Mouse (Mus musculus): ENCODE measurements around the gene Actn3.
"Not testable (repeated sequence)": the region's sequence is repeated elsewhere in the genome, so short reads cannot be mapped to it uniquely, and the experiment has no call there.

The Actn3 gene

DNA sequence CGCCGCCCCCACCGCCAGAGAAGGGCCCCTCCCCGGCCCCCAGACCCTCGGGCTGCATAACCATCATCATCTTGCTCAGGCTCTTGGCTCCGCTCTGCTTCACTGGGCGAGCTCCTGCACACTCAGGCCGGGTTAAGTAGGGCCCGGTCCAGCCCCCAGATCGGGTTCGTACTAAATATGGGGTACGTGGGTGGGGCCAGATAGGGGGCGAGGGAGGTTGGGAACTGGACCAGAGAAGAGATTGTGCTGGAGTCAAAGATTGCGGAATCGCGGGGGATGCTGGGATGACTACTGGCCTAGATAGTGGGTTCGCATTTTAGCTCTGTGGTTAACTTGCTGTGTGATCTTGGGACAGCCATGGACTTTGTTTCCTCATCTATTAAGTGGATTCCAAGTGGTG lies at the start of gene Actn3:
Gene Actn3 (minus strand): TSS at position 125 of the 400 bp plus-strand sequence.
- DNase-seq = peak; percentile 14

GRCm38 (mm10) chr19:4925121-4925860 lies 47.6 kb upstream of the Actn3 start:
- no peak for DNase-seq

GRCm38 (mm10) chr19:4919652-4920051 lies 41.9 kb upstream of the Actn3 start:
- DNase-seq = no peak

DNA sequence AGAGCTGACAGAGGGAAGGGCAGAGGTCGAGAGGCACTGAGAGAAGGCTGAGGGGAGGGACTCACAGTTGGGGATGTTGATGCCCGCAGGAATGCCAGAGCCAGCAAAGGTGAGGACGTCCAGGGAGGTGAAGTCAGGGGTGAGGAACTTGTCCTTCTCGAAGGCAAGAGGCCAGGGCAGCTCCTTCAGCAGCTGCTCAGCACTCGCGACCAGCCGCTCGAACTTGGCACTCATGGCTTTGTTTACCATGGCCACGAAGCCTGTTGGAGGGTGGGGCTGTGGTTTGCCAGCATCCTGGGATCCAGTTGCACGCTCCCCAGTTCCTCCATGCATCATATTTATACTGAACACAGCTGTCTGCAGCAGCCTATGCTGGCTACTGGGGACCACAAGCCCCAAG lies 39.1 kb upstream of the Actn3 start:
- no peak for DNase-seq

DNA sequence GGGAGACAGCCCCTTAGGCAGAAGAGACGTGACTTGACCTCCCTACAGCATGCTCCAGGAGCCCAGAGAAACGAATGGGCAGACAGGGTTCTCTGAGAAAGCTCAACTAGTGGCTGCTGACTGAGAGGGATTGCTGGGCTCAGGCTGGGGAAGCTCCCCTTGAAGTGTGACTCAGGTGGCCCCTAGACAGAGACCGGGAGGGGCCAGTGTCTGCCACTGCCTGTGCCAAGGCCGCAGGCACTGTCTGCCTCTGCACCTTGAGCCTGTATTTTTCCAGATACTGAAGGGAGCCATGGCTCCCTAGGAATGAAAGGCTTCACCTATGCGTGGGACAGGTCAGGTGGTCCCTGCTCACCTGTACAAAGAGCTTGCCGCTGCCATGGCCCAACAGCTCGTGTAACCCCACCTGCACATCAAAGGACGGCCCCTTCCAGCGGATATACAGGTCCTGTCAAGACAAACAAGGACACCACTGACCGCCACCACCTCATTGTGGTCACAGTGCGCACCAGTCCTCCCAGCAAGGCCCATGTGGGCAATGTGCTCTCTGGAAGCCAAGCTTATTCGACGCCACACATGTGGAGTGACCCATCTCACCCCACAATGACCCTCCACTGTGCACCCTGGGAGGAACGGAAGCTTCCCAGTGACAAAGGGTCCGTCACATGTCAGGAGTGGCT lies 38.4 kb upstream of the Actn3 start:
- no peak for DNase-seq

GRCm38 (mm10) chr19:4909376-4909775 lies 31.7 kb upstream of the Actn3 start:
- no peak for DNase-seq

- peak; percentile 49 for DNase-seq
These were observed 30.4 kb upstream of the Actn3 start for GRCm38 (mm10) chr19:4908107-4908506.

- peak; percentile 80 for DNase-seq
These were observed 28.5 kb upstream of the Actn3 start, which contains the start of gene Bbs1 for GRCm38 (mm10) chr19:4905979-4906794. TSS of gene Bbs1 (minus strand) at chr19:4906628.

- no peak for DNase-seq
These were observed 22.2 kb upstream of the Actn3 start for GRCm38 (mm10) chr19:4899888-4900287.

DNA sequence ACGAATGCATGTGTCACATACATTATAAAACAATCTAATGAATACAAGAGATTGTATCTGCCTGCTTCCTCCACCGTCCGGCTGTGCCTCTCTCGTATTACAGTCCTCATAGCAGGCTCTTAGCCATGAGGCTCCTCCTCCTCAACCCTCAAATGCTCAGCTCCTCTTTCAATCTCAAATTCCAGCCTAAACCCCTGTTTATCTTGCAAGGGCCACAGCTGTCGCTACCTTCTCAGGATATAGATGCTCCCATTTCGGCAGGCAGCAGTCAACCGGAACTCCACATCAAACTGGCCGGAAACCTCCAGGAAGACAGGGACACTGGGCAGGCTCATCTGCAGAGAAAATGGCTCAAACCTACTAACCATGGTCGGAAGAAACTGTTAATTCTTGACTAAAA lies 21.3 kb upstream of the Actn3 start:
- no peak for DNase-seq

DNA sequence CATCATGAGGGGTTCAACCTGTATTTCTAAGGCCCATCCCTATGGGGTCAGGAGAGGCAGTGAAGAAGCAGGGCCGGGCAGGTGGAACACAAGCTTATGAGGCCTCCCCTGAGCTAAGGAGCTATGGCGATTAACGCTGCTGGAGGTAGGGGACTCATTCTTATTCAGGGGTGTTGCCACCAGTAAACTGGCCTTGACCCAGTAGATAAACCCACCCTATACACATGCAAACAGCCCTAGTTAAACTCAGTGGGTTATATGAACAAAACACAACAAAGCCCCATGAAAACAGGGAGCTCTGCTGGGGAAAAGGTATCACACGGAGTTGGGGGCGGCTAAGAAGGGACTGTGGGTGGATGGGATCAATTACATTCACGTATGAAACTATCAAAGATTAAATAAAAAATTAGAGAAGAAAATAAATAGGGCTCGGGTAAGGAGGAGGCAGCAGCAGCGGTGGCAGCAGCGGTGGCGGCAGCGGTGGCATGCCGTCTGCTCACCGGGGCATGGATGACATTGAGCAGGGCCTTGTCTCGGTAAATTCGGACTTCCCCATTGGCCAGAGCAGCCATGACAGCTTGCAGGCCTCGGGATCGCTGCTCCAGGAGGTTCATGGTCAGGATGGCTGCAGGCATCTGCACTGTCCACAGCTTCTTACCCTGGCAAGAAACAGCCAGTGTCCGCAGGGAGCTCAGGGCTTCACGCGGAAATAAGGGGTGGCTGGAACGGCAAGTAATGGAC lies 19.2 kb upstream of the Actn3 start:
- no peak for DNase-seq

- no peak for DNase-seq
These were observed 14.1 kb upstream of the Actn3 start for GRCm38 (mm10) chr19:4891798-4892197.

DNA sequence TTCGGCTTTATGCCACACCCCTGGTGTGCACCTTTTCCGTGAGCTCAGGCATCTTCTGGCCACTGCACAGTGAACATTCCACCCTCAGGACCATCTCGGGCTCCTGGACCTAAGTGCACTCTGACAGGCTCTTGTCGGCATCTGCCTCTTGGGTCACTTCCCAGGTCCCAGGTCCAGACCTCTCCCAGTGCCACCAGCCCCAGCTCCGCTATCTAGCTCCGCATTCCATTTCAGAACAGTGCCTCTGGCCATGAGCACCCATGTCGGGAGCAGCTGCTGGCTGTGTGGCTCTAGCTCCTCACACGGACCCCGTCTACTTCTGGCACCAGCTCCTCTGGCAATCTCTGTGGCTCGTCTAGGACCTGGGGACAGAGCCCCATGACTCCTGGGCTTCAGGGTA lies 12.1 kb upstream of the Actn3 start:
- DNase-seq = no peak

DNA sequence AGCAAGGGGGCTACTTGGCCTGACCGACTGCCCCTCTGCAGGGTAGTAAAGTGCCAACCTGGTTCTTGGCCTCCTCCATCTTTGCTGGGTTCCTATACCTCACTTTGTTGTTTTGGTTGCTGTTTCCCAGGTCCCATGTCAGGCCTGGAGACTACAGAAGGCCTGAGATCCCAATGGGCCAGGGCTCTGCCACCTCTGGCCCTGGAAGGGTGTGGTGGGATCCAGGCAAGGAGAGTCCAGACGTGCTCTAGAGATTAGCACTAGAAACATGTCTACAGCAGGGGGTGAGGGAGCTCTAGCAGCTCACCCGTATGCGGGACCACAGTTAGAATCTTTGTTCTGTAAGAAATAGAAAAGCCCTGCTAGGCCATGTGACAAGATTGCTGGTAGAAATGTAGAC lies 6.3 kb upstream of the Actn3 start:
- no peak for DNase-seq

DNA sequence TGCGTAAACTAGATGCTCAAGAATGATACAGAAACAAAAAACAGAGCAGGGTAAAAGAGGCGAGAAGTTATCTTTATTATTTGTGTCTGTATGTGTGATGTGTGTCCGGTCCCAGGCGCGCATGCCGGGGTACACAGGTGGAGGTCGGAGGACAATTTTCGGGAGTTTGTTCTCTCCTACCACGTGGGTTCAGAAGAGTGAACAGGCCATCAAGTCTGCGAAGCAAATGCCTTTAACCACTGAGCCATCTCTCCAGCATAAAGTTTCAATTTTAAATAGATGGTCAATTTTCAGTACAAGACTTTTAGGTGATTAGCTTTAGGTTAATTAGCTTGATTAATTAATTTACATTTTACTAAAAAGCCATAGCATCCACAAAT lies 1.6 kb upstream of the Actn3 start:
- no peak for DNase-seq

- peak; percentile 96 for DNase-seq
These were observed 955 bp upstream of the Actn3 start, which contains the start of gene Zdhhc24 for GRCm38 (mm10) chr19:4878405-4879323. TSS of gene Zdhhc24 (plus strand) at chr19:4878668.

DNA sequence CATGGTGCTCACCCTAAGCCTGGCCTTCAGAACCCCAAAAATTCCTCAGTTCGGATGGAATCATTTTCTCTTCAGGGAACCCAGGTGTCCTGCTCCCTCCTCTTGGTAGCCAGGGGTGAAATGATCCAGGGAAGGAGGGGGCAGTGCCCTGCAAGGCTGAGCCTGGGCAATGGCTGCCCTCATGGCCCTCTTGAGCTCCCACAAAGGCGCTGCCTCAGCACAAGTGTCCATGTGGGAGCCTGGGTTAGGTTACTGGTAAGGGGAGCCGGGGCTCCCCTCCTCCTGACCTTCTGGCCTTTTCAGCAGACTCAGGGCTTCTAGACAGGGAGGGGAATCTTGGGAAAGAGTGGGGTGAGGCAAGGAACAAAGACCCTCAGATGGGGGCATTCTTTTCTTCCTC lies 954 bp downstream of the Actn3 start:
- DNase-seq = no peak

DNA sequence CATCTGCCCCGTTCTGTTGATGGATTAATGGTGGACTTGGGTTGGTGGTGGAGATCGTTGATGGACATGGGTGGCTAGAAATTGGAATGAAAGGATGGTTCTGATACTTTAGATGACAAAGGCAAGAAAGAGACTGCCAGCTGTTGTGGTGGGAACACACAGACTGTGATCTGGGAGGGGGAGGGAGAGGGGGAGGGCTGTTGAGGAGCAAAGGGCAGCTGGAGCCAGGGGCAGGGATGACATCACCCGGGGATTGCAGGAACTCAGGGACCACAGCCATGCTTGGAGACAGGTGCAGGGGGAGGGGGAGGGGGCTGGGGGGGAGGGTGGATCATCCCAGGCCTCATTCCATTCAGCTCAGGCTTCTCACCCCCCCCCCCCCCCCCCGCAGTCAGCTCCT lies 1.5 kb downstream of the Actn3 start:
- DNase-seq = no peak

DNA sequence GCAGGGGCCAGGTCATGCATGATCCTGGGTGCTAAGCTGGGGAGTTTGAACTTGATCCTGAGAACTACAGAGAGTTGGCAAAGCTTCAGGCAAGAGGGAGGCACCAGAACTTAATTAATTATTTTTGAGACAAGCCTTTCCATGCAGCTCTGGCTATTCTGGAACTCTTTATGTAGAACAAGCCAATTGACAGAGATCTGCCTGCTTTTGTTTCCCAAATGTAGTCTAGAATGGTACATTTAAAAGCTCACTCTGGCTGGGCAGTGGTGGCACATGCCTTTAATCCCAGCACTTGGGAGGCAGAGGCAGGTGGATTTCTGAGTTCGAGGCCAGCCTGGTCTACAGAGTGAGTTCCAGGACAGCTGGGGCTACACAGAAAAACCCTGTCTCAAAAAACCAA lies 3.1 kb downstream of the Actn3 start:
- DNase-seq = not testable (repeated sequence)

DNA sequence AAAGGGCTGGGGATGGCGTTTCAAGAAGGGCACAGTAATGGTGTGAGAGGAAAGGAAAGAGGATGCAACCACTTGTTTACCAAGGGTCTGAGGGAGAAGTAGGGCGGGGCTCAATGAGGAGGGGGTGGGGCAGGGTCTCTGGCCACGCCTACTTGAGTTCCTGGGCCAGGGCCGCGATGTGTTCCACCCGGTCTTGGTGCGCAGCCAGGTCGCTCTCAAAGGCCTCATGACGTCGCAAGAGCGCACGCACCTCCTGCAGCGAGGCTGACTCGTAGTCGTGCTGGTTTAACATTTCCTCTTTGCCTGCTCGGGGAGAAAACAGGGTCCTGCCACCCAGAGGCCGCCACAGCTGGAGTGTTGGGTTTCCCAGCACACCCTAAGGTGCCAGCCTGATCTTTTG lies 12.6 kb downstream of the Actn3 start:
- peak; percentile 35 for DNase-seq

GRCm38 (mm10) chr19:4863048-4863447 lies 14.7 kb downstream of the Actn3 start:
- no peak for DNase-seq

- no peak for DNase-seq
These were observed 18.6 kb downstream of the Actn3 start for GRCm38 (mm10) chr19:4859081-4859480.

Data from thymus, postnatal 14 days (tissue).